Mouse (Mus musculus) midbrain, postnatal 0 days (tissue): ENCODE measurements around the gene Usp39. TPM values are rescaled to one million over a fixed set of nuclear protein-coding genes. Genes with fewer than 3 reads are reported as not detected.

ENCODE experiments used
- ATAC-seq: fragments of 200-750 bp; cut with Nextera tagmentation; 2 replicates; pipeline ENCODE4 v1.8.0; 2017; ENCODE audit warnings: moderate number of reproducible peaks, mild to moderate bottlenecking, moderate TSS enrichment, moderate library complexity; ENCODE audit not compliant: low FRiP score
- DNase-seq: peaks from one replicate; pipeline ENCODE4 v3.0.0-alpha.2; 2015; ENCODE audit warnings: low spot score
- H3K27ac ChIP-seq: fragments of 300-500 bp; sonication (generic); 2 replicates; pipeline ENCODE4 v1.5.1; 2014; ENCODE audit warnings: low read depth, mild to moderate bottlenecking, low read length, mixed read lengths
- H3K27me3 ChIP-seq: fragments of 300-500 bp; sonication (generic); 2 replicates; pipeline ENCODE4 v1.6.1; 2014; ENCODE audit warnings: low read length, control low read depth, mixed read lengths; ENCODE audit not compliant: insufficient read depth
- H3K36me3 ChIP-seq: fragments of 300-500 bp; sonication (generic); 2 replicates; pipeline ENCODE4 v1.6.1; 2014; ENCODE audit warnings: low read length, control low read depth, mixed read lengths; ENCODE audit not compliant: insufficient read depth
- H3K4me1 ChIP-seq: fragments of 300-500 bp; sonication (generic); 2 replicates; pipeline ENCODE4 v1.6.1; 2014; ENCODE audit warnings: mild to moderate bottlenecking, control low read depth, antibody characterized with exemption, low read length, mixed read lengths; ENCODE audit not compliant: insufficient read depth
- H3K4me2 ChIP-seq: fragments of 300-500 bp; sonication (generic); 2 replicates; pipeline ENCODE4 v1.6.1; 2014; ENCODE audit warnings: low read depth, mild to moderate bottlenecking, low read length, mixed read lengths; ENCODE audit not compliant: poor library complexity, severe bottlenecking
- H3K4me3 ChIP-seq: fragments of 300-500 bp; sonication (generic); 2 replicates; pipeline ENCODE4 v1.5.1; 2014; ENCODE audit warnings: low read depth, mild to moderate bottlenecking, low read length, moderate library complexity
- H3K9ac ChIP-seq: fragments of 300-500 bp; sonication (generic); replicated peaks from 2 replicates; pipeline ENCODE4 v1.6.1; 2014; ENCODE audit warnings: mild to moderate bottlenecking, low read length, moderate library complexity, mixed read lengths; ENCODE audit not compliant: poor library complexity, severe bottlenecking
- H3K9me3 ChIP-seq: fragments of 300-500 bp; sonication (generic); 2 replicates; pipeline ENCODE4 v1.6.1; 2016; ENCODE audit warnings: low read length, control low read depth
- CTCF ChIP-seq: IDR thresholded peaks from 2 replicates; pipeline ENCODE4 v1.5.1; 2016; ENCODE audit warnings: antibody characterized with exemption, mild to moderate bottlenecking
- WGBS: fragments of 180-500 bp; shearing (Covaris S2); extraction: QIAGEN DNeasy Blood & Tissue Kit; methylation state at CpG from one replicate; pipeline ENCODE4 v1.1.7; 2014; 5-methylcytosine and 5-hydroxymethylcytosine counted together
- polyA plus RNA-seq: library from polyadenylated mRNA; unstranded; fragments of >200 nt; fragmentation: Nextera tagmentation; extraction: Ambion mirVana; gene quantifications from 2 replicates; pipeline ENCODE4 v1.2.1, GENCODE M21; 2015
- total RNA-seq: library from RNA; depleted of rRNA; stranded (reverse); fragments of >200 nt; gene quantifications from 2 replicates; pipeline ENCODE4 v1.2.3, GENCODE M21; 2014; rRNA removed

Usp39 gene
- total RNA-seq (43.7 and 45.3 TPM in 2 replicates), polyA plus RNA-seq (34.5 and 35.5 TPM in 2 replicates)

- TF ChIP-seq CTCF: peak; percentile 24
- Histone ChIP-seq H3K4me1 (peaks cover 13% of the 10 kb centered on the region; the same call in 1 of the 2 replicates), H3K9me3 (no peaks in the 10 kb centered on the region), H3K9ac (peak within 1 kb of the TSS; percentile 80), H3K36me3 (peaks cover 10% of the 10 kb centered on the region), H3K4me3 (peak within 1 kb of the TSS; percentile 88), H3K4me2 (peak within 1 kb of the TSS; percentile 89), H3K27ac (peak within 1 kb of the TSS; percentile 62), H3K27me3 (no peaks in the 10 kb centered on the region)
- DNase-seq: peak; percentile 98
- ATAC-seq: peak; percentile 86
- WGBS: under 1% methylated on average over 30 of the region's 30 CpGs
These were observed at the start of gene Usp39 for GRCm38 (mm10) chr6:72345074-72345567. Usp39 (minus strand) TSS chr6:72345184.

GRCm38 (mm10) chr6:72392341-72392740 is 47.4 kb upstream of the Usp39 start:
- Histone ChIP-seq H3K4me1 (0 out of 2 replicates have a peak, but pooled peaks cover 3% of the 10 kb centered on the region), H3K9ac (no peak overlapping the region)
- WGBS: 92% methylated on average over 5 of the region's 5 CpGs

GRCm38 (mm10) chr6:72390795-72391521 is 46.0 kb upstream of the Usp39 start:
- Histone ChIP-seq H3K9me3 (no peaks in the 10 kb centered on the region), H3K4me1 (0 out of 2 replicates have a peak, but pooled peaks cover 3% of the 10 kb centered on the region), H3K27ac (0 out of 2 replicates have a peak overlapping the region, but pooled peaks have one; percentile 13), H3K36me3 (no peaks in the 10 kb centered on the region), H3K4me2 (peak overlapping the region; percentile 45; the same call in 1 of the 2 replicates), H3K9ac (no peak overlapping the region), H3K4me3 (peak overlapping the region; percentile 27; the same call in 1 of the 2 replicates), H3K27me3 (no peaks in the 10 kb centered on the region; the same call in 1 of the 2 replicates)
- TF ChIP-seq CTCF: no peak
- 23% methylated on average over 10 of the region's 12 CpGs for WGBS
- ATAC-seq (no peak), DNase-seq (peak; percentile 17)

More at GRCm38 (mm10) chr6:72392341-72392740, 47.4 kb upstream of the Usp39 start:
- TF ChIP-seq CTCF: no peak
- Histone ChIP-seq H3K4me3 (no peak overlapping the region), H3K27ac (no peak overlapping the region), H3K27me3 (no peaks in the 10 kb centered on the region; the same call in 1 of the 2 replicates), H3K36me3 (no peaks in the 10 kb centered on the region), H3K4me2 (no peak overlapping the region), H3K9me3 (no peaks in the 10 kb centered on the region)
- no peak for DNase-seq
- ATAC-seq: no peak

- Histone ChIP-seq H3K27me3 (no peaks in the 10 kb centered on the region; the same call in 1 of the 2 replicates), H3K4me3 (peak within 1 kb of the TSS; percentile 27), H3K9ac (0 out of 2 replicates have a peak within 1 kb of the TSS, but pooled peaks have one; percentile 5), H3K36me3 (no peaks in the 10 kb centered on the region), H3K4me2 (peak within 1 kb of the TSS; percentile 45), H3K27ac (0 out of 2 replicates have a peak within 1 kb of the TSS, but pooled peaks have one; percentile 13), H3K9me3 (no peaks in the 10 kb centered on the region), H3K4me1 (0 out of 2 replicates have a peak, but pooled peaks cover 3% of the 10 kb centered on the region)
- TF ChIP-seq CTCF: peak; percentile 7; the same call in 1 of the 2 replicates
- peak; percentile 14 for DNase-seq
- 6% methylated on average over 32 of the region's 33 CpGs for WGBS
- 0 out of 2 replicates have a peak, but pooled peaks have one; percentile 16 for ATAC-seq
These were observed 45.2 kb upstream of the Usp39 start, which contains the start of gene Vamp8 for GRCm38 (mm10) chr6:72389941-72390771. Vamp8 (minus strand) TSS chr6:72390703.

- no peak for ATAC-seq
- 30% methylated on average over 13 of the region's 13 CpGs for WGBS
- Histone ChIP-seq H3K9me3 (no peaks in the 10 kb centered on the region), H3K27ac (0 out of 2 replicates have a peak overlapping the region, but pooled peaks have one; percentile 13), H3K4me2 (peak overlapping the region; percentile 45), H3K36me3 (no peaks in the 10 kb centered on the region), H3K9ac (0 out of 2 replicates have a peak overlapping the region, but pooled peaks have one; percentile 5), H3K4me1 (0 out of 2 replicates have a peak, but pooled peaks cover 3% of the 10 kb centered on the region), H3K27me3 (no peaks in the 10 kb centered on the region; the same call in 1 of the 2 replicates), H3K4me3 (peak overlapping the region; percentile 27; the same call in 1 of the 2 replicates)
- no peak for TF ChIP-seq CTCF
- DNase-seq: no peak
These were observed 44.5 kb upstream of the Usp39 start for GRCm38 (mm10) chr6:72389471-72389940.
